Mouse (Mus musculus) C2C12 (cell line): ENCODE data around the gene Mier2. TPM values are rescaled to one million over a fixed set of nuclear protein-coding genes. Genes with fewer than 3 reads are reported as not detected.

Source experiments
- H3K27me3 ChIP-seq: one replicate; pipeline ENCODE4 v1.6.1; 2011; ENCODE audit not compliant: control insufficient read depth, insufficient read depth, insufficient read length
- H3K36me3 ChIP-seq: one replicate; pipeline ENCODE4 v1.6.1; 2011; ENCODE audit not compliant: control insufficient read depth, insufficient read depth
- H3K4me3 ChIP-seq: one replicate; pipeline ENCODE4 v1.5.1; 2011; ENCODE audit warnings: mild to moderate bottlenecking, control low read depth; ENCODE audit not compliant: poor library complexity, insufficient read depth, severe bottlenecking
- H3K79me2 ChIP-seq: one replicate; pipeline ENCODE4 v1.6.1; 2011; ENCODE audit not compliant: control insufficient read depth, insufficient read depth
- H3K79me3 ChIP-seq: one replicate; pipeline ENCODE4 v1.6.1; 2011; ENCODE audit warnings: low read depth, control low read depth
- H3ac ChIP-seq: one replicate; pipeline ENCODE3; 2011; ENCODE audit warnings: low read depth; ENCODE audit not compliant: control insufficient read depth, insufficient read length
- CEBPB ChIP-seq: IDR thresholded peaks from one replicate; pipeline ENCODE4 v1.6.1; 2011; ENCODE audit warnings: low read depth, mild to moderate bottlenecking, control low read depth, moderate library complexity
- CTCF ChIP-seq: IDR thresholded peaks from one replicate; pipeline ENCODE4 v1.5.1; 2011; ENCODE audit not compliant: control insufficient read depth, insufficient read depth, insufficient read length
- FOSL1 ChIP-seq: IDR thresholded peaks from one replicate; pipeline ENCODE4 v1.8.0; 2011; ENCODE audit warnings: mild to moderate bottlenecking, low read length; ENCODE audit not compliant: poor library complexity, insufficient read depth, severe bottlenecking
- MAX ChIP-seq: IDR thresholded peaks from one replicate; pipeline ENCODE4 v1.6.1; 2011; ENCODE audit warnings: mild to moderate bottlenecking, control low read depth
- MYOD1 ChIP-seq: IDR thresholded peaks from one replicate; pipeline ENCODE4 v1.6.1; 2011; ENCODE audit warnings: low read depth; ENCODE audit not compliant: control insufficient read depth, insufficient read length
- MYOG ChIP-seq: IDR thresholded peaks from one replicate; pipeline ENCODE4 v1.6.1; 2011; ENCODE audit not compliant: control insufficient read depth, insufficient read length; ENCODE audit errors: extremely low read depth
- USF1 ChIP-seq: IDR thresholded peaks from one replicate; pipeline ENCODE4 v1.6.1; 2011; ENCODE audit warnings: low read depth, mild to moderate bottlenecking, control low read depth, moderate library complexity
- long read RNA-seq, 2 experiments: library from polyadenylated mRNA; unstranded; transcript quantifications; one replicate each; pipeline ENCODE4 v2.0.0; 2019 to 2020
- polyA plus RNA-seq: library from polyadenylated mRNA; unstranded; fragments of >200 nt; fragmentation: generic; extraction: Trizol; gene quantifications from one replicate; pipeline ENCODE4 v1.2.1, GENCODE M21; 2012; ENCODE audit warnings: missing spikeins

Gene Mier2
- 26.9 TPM for polyA plus RNA-seq
- long read RNA-seq, experiment 1, partial matches to known transcripts: 3 of 15 reads
- long read RNA-seq, experiment 1, other reads (novel, unspliced or antisense): 9 of 15 reads
- long read RNA-seq, experiment 2, transcript Mier2-201 (14 exons, 2,562 nt): minor isoform, 7 of 162 reads
- long read RNA-seq, experiment 2, transcript Mier2-203 (14 exons, 2,676 nt): major isoform, 89 of 162 reads
- long read RNA-seq, experiment 2, partial matches to known transcripts: 12 of 162 reads
- long read RNA-seq, experiment 2, other reads (novel, unspliced or antisense): 54 of 162 reads

GRCm38 (mm10) chr10:79554330-79555237 is at the start of gene Mier2:
Gene Mier2, minus strand, starts transcription at chr10:79555199.
- Histone ChIP-seq H3K36me3 (peaks cover 7% of the 10 kb centered on the region), H3ac (peak within 1 kb of the TSS; percentile 96), H3K27me3 (no peaks in the 10 kb centered on the region), H3K4me3 (peak within 1 kb of the TSS; percentile 87), H3K79me3 (peaks cover 14% of the 10 kb centered on the region), H3K79me2 (peaks cover 52% of the 10 kb centered on the region)
- TF ChIP-seq CTCF (no peak), MYOG (no peak), USF1 (no peak), MYOD1 (no peak), MAX (no peak), FOSL1 (no peak), CEBPB (no peak)

- H3K27me3 ChIP-seq: peaks cover 55% of the 10 kb centered on the region
- no peak overlapping the region for H3K4me3 ChIP-seq
- no peaks in the 10 kb centered on the region for H3K79me2 ChIP-seq
- H3ac ChIP-seq: no peak overlapping the region
- no peaks in the 10 kb centered on the region for H3K36me3 ChIP-seq
- H3K79me3 ChIP-seq: no peaks in the 10 kb centered on the region
- no peak for TF ChIP-seq MYOD1
- no peak for TF ChIP-seq USF1
- no peak for TF ChIP-seq MYOG
- TF ChIP-seq FOSL1: no peak
- no peak for TF ChIP-seq CTCF
- no peak for TF ChIP-seq CEBPB
- no peak for TF ChIP-seq MAX
Observed at GRCm38 (mm10) chr10:79597936-79598230, 42.9 kb upstream of the Mier2 start.

GRCm38 (mm10) chr10:79597051-79597935 is 42.3 kb upstream of the Mier2 start:
- Histone ChIP-seq H3K27me3 (peaks cover 55% of the 10 kb centered on the region), H3K79me3 (no peaks in the 10 kb centered on the region), H3ac (no peak overlapping the region), H3K36me3 (no peaks in the 10 kb centered on the region), H3K79me2 (no peaks in the 10 kb centered on the region), H3K4me3 (no peak overlapping the region)
- TF ChIP-seq MAX (no peak), CEBPB (no peak), MYOG (no peak), MYOD1 (no peak), USF1 (no peak), CTCF (no peak), FOSL1 (no peak)

- no peaks in the 10 kb centered on the region for H3K79me3 ChIP-seq
- H3K27me3 ChIP-seq: peaks cover 50% of the 10 kb centered on the region
- TF ChIP-seq USF1 (no peak), CEBPB (no peak), CTCF (no peak), FOSL1 (no peak), MAX (no peak), MYOG (no peak), MYOD1 (no peak)
- no peak overlapping the region for H3ac ChIP-seq
- H3K36me3 ChIP-seq: no peaks in the 10 kb centered on the region
- no peaks in the 10 kb centered on the region for H3K79me2 ChIP-seq
- no peak overlapping the region for H3K4me3 ChIP-seq
Observed at GRCm38 (mm10) chr10:79595590-79595929, 40.6 kb upstream of the Mier2 start.
